Mouse (Mus musculus) adrenal gland, postnatal 36 days (tissue): ENCODE data around the gene Lrrc10. TPM values are rescaled to one million over a fixed set of nuclear protein-coding genes. Genes with fewer than 3 reads are reported as not detected.
"Not testable (repeated sequence)": the region's sequence is repeated elsewhere in the genome, so short reads cannot be mapped to it uniquely, and the experiment has no call there.

Experiments used
- DNase-seq, 2 experiments: peaks; one replicate each; pipeline ENCODE4 v3.0.0; 2021; ENCODE audit warnings: mixed read lengths in 1 of 2
- total RNA-seq, 2 experiments: library from RNA; stranded (reverse); gene quantifications; 2 replicates each; pipeline ENCODE4 v1.2.3; 2021

Gene Lrrc10
- total RNA-seq, 2 experiments from 2014 or later: not detected

GRCm38 (mm10) chr10:117043497-117044166 is 1.5 kb upstream of the Lrrc10 start:
- not testable (repeated sequence) for DNase-seq

- no peak for DNase-seq
Observed at GRCm38 (mm10) chr10:117049253-117049652, 4.1 kb downstream of the Lrrc10 start.

- DNase-seq: peak; percentile 51 to 68
Observed at GRCm38 (mm10) chr10:117049961-117050597, 4.9 kb downstream of the Lrrc10 start.

GRCm38 (mm10) chr10:117055668-117056067 is 10.5 kb downstream of the Lrrc10 start:
- DNase-seq: no peak

GRCm38 (mm10) chr10:117062894-117063253 is 17.7 kb downstream of the Lrrc10 start:
- DNase-seq: no peak

- DNase-seq: peak; percentile 93 to 95
Observed at GRCm38 (mm10) chr10:117063254-117064021, 18.3 kb downstream of the Lrrc10 start, which contains the start of gene Cct2. Gene Cct2, minus strand, starts transcription at chr10:117063814.

- DNase-seq: no peak
Observed at GRCm38 (mm10) chr10:117064076-117064475, 18.9 kb downstream of the Lrrc10 start.

GRCm38 (mm10) chr10:117069109-117069508 is 24.0 kb downstream of the Lrrc10 start:
- DNase-seq: no peak

- DNase-seq: no peak
Observed at GRCm38 (mm10) chr10:117072191-117072888, 27.2 kb downstream of the Lrrc10 start.

- DNase-seq: no peak
Observed at GRCm38 (mm10) chr10:117073176-117073575, 28.0 kb downstream of the Lrrc10 start.

GRCm38 (mm10) chr10:117078284-117078683 is 33.1 kb downstream of the Lrrc10 start:
- peak; percentile 65 to 70 for DNase-seq

- DNase-seq: no peak
Observed at GRCm38 (mm10) chr10:117081326-117081725, 36.2 kb downstream of the Lrrc10 start.

GRCm38 (mm10) chr10:117081914-117082359 is 36.8 kb downstream of the Lrrc10 start:
- DNase-seq: no peak

- DNase-seq: no peak
Observed at GRCm38 (mm10) chr10:117089628-117090027, 44.5 kb downstream of the Lrrc10 start.

GRCm38 (mm10) chr10:117094504-117095329 is 49.6 kb downstream of the Lrrc10 start:
- no peak for DNase-seq

GRCm38 (mm10) chr10:117096096-117096495 is 51.0 kb downstream of the Lrrc10 start:
- peak in 1 of 2 experiments; percentile 38 for DNase-seq

Other genes with a start within 250 kb of the Lrrc10 start
- under 1 TPM in 1 of 2 experiments, not detected in 1; 0.10 TPM for gene Myrfl, start 148.4 kb upstream of the Lrrc10 start, total RNA-seq
- 10 to 100 TPM; 35.4 to 51.5 TPM for gene Rab3ip, start 94.6 kb upstream of the Lrrc10 start, total RNA-seq
- gene Gm10271, start 72.7 kb upstream of the Lrrc10 start, total RNA-seq: not detected
- gene Best3, start 59.0 kb upstream of the Lrrc10 start, total RNA-seq: under 1 TPM; 0.23 to 0.33 TPM
- gene Cct2, start 18.5 kb downstream of the Lrrc10 start, total RNA-seq: 100 to 1,000 TPM; 254 to 257 TPM
- gene Frs2, start 103.2 kb downstream of the Lrrc10 start, total RNA-seq: 10 to 100 TPM; 26.5 to 28.4 TPM
- 10 to 100 TPM; 38.9 to 42.3 TPM for gene Yeats4, start 179.2 kb downstream of the Lrrc10 start, total RNA-seq
- gene 9530003J23Rik, start 193.4 kb downstream of the Lrrc10 start, total RNA-seq: not detected
- 100 to 1,000 TPM in 1 of 2 experiments, 10 to 100 TPM in 1; 79.4 to 184 TPM for gene Lyz2, start 237.0 kb downstream of the Lrrc10 start, total RNA-seq
- 10 to 100 TPM in 1 of 2 experiments, 1 to 10 TPM in 1; 8.8 to 18.2 TPM for gene Lyz1, start 247.5 kb downstream of the Lrrc10 start, total RNA-seq